Mouse (Mus musculus) heart, adult 2 months (tissue): ENCODE measurements around the gene Ndufa5.

Source experiments
- CTCF ChIP-seq: fragments of 200-600 bp; IDR thresholded peaks from 2 replicates; pipeline ENCODE4 v1.8.1; 2022; ENCODE audit warnings: antibody characterized with exemption, mild to moderate bottlenecking, moderate library complexity
- POLR2A ChIP-seq: fragments of 200-500 bp; IDR thresholded peaks from 2 replicates; pipeline ENCODE4 v1.6.1; 2011; ENCODE audit warnings: mild to moderate bottlenecking, low read depth, low read length, control low read depth; ENCODE audit not compliant: insufficient read depth

DNA sequence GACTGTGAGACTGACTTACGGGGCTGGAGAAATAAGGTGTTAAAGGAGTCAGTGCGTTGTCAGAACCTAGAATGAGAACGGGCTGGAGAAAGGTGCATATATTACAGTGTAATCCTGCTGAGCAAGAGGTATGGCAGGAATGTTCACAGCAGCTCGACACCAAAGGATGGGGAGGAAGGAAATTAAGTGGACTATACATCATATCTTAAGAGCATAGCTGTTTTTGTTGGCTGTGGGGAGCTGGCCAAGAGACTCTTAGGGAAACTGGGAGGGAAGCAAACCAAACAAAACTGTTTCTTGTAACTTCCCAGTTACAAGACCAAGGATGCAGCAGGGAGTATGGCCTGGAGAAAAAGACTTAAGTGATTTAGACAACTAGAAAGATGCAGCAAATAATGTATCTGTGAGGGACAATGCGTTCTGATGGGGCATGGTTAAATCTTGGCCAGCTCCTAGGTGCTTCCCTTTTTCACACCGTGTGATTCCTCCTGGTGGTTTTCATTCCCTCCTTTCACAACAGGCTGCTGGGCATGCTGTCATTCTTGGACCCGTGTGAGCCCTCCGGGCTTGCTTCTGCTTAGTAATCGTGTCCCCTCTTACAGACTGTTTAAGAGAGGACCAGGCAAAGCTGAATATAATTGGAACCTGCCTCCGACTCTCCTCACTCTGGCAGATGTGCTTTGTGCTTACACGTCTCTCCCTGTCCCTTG is 3.1 kb upstream of the Ndufa5 start:
- TF ChIP-seq CTCF (no peak), POLR2A (no peak)
